Mouse (Mus musculus): ENCODE results near the gene Il12rb1.
A peak's percentile ranks its signal among the peaks of the same experiment; 100 is the strongest.
"Not testable (repeated sequence)": the region's sequence is repeated elsewhere in the genome, so short reads cannot be mapped to it uniquely, and the experiment has no call there.

Il12rb1 gene

DNA sequence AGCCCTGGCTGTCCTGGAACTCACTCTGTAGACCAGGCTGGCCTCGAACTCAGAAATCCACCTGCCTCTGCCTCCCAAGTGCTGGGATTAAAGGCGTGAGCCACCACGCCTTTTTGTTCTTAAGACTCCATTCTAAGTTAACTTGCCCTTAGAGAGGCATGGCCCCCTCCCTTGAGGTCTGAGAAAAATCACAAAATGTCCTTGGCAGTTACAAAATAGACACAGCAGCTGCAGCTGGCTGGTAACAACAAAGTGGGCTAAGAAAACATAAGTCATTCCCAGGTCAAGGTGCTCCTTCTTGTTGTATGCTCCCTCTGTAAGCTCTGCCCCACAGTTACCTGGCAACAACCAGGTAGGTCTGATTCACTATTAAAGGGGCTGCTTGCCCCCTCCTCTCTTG lies 14.3 kb downstream of the Il12rb1 start:
- not testable (repeated sequence) for DNase-seq (ENCODE audit: extremely low read depth, low read depth, low spot score)

DNA sequence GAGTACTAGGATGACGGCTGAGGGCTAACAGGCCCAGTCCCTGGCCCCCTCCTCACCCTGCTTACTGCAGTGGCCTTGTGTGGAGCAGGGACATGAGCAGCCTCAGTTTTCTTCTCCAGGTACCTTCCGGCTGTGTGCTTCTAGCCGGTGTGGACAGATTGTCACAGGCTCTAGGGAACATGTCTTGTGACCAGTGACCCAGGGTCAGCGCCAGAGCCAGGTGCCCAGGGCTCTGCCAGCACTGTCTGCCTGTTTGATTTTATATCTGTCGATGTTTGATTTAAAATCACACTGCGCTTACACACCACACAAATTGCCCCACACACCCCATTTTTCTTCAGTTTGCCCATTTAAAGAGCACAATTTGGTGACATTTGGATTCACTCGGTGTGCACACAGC lies 15.6 kb downstream of the Il12rb1 start:
- DNase-seq (ENCODE audit: extremely low read depth, low read depth, low spot score) = no peak

DNA sequence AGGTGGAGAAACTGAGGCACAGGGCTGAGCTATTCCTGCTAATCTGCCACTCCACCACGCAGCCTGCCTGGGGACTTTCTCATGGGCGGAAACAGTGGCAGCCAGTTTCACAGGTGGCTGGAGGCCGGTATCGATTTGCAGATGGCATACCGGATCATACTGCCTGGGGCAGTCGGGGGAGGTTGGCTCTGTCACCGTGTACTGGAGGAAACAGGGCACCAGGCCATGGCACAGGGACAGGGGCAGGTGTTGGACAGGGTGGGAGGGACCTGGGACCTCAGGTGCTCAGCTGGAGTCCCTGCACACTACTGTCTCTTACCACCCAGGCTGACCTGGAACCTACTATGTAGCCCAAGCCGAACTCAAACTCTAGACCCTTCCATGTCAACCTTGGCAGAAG lies 17.6 kb downstream of the Il12rb1 start:
- DNase-seq (ENCODE audit: extremely low read depth, low read depth, low spot score) = no peak

DNA sequence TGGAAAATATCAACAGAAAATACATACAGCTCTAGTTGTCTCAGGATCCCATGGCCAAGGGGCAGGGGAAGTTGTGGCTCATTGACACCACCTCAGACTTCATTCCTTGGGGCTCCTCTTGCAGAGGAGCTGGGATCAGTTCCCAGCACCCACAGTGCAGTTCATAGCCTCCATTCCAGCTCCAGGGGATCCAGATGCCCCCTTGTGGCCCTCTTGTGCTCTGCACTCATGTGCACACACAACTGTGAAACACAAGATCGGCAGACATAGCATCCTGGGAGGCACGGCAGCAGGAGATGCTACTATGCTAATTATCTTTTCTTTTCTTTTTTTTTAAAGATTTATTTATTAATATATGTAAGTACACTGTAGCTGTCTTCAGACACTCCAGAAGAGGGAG lies 18.8 kb downstream of the Il12rb1 start:
- DNase-seq (ENCODE audit: extremely low read depth, low read depth, low spot score) = no peak

DNA sequence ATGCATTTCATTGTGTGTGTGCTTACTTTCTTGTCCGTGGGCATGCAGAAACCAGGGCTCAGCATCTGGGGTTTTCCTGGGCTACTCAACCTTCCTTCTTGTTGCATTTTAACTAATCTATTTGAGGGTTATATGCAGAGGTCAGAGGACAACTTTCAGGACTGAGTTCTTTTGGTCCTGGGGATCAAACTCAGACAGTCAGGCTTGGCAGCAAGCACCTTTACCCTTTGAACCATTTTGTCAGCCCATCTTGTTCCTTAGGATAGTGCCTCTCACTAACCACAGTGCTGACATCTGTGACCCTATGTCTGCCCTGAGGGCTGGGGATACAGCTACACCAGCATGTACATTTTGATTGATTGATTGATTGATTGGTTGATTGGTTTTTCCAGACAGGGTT lies 19.5 kb downstream of the Il12rb1 start:
- DNase-seq (ENCODE audit: extremely low read depth, low read depth, low spot score) = no peak

DNA sequence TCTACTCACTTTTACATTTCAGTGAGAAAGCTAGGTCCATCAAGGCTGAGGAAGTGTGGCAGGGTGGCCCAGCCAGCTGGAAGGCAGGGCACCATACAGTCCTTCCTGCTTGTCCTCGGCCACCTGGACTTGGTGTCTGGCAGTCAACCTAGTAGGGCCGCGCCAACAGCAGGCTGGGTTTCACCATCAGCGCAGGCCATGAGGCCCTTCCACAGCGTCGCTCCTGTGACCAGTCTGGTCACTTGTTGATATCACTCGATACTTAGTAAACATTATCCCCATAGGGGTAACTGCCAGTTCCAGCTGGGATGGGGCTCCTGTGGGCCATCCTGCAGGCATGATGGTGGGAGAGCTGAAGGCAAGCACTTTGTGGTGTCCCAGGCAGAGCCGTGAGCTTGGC lies 23.3 kb downstream of the Il12rb1 start:
- no peak for DNase-seq (ENCODE audit: extremely low read depth, low read depth, low spot score)

DNA sequence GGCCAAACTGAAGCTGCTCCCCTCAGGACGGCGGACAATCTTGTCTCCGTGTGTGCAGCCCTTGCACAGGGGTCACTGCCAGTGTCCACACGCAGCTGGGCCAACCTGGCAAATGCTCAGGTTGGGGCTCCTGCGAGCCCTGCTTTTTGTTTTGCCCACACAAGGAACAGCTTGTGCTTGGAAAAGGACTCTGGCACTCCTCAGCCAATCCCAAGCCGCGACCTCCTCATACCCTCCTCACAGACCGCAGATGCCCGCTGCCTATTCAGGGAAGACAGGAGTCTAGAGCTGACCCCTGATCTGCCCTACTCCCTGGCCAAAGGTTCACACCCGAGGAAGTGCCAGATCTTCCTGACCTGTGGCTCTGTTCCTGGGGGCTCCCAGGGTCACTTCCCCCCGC lies 24.1 kb downstream of the Il12rb1 start:
- DNase-seq (ENCODE audit: extremely low read depth, low read depth, low spot score) = no peak

DNA sequence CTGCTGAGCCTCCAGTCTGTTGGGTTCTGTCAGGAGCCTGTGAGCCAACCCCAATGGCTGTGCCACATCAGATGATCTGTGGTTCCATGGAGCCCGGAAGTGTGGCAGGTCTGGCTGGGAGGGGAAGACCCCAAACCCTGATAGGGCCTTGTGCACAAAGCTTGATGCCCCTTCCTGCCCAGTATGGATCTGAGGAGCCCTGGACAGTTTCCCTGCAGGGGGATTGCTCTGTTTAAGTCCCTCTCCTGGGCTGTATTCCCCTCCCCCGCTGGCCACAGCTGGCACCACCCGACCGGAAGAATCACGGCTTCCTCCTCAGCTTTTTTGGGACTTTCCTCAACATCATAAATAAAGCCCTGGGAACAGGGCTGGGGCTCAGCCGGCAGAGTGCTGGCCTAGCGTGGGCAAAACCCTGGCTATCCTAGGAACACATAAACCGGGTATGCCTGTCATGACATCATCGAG lies 24.8 kb downstream of the Il12rb1 start:
- DNase-seq (ENCODE audit: extremely low read depth, low read depth, low spot score) = no peak

DNA sequence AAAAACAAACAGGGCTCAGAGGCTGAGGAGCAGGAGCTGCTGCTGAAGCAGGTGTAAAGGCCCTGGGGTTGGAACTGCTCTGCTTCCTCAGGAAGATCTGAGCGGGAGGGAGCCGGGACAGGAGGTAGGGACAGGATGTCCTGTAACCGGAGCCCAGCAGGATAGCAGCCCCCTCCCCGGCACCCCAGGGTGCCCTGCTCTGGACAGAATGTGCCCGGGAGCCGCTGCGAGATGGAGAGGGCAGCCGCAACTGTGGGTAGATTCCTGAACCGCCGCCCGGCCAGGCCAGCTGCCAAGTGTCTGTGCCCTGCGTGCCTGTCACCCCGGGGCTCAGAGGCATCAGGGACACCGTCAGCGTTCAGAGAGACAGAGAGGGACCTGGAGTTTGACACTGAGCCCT lies 25.3 kb downstream of the Il12rb1 start:
- no peak for DNase-seq (ENCODE audit: extremely low read depth, low read depth, low spot score)

DNA sequence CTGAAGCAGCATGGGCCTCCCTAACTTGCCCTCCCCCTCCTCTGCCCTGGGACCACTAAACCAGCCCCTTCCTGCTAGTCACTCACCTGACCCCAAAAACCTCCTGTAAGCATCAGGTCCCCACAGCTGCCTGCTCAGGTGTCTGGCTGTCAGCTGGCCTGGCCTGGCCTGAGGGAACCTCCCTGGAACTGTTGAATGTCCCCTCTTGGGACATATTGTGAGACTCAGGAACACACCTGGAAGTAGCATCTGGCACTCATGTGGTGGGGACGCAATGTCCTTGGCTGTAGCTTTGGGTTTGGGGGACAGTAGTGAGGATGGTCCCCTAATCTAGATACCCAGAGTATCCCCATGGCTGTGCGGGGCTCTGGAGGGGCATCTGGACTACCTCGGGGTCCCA lies 25.8 kb downstream of the Il12rb1 start:
- no peak for DNase-seq (ENCODE audit: extremely low read depth, low read depth, low spot score)

DNA sequence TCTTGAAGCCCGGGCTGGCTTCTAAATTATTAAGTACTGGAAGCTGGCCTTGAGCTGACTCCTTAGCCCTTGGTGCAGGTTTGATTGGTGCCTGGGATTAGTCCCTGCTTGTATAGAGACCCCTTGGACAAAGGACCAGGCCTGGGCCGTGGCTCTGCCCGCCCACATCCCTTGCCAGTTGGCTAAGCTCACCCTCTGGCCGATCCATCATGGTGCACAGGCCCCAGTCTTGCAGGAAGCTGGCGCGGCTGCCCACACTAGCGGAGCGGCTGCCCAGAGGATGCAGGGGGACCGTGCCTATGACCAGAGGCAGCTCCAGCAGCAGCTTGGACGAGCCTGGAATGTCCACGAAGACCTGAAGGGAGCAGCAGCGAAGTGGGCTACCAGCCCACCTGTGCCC lies 28.4 kb downstream of the Il12rb1 start:
- DNase-seq (ENCODE audit: extremely low read depth, low read depth, low spot score) = no peak

DNA sequence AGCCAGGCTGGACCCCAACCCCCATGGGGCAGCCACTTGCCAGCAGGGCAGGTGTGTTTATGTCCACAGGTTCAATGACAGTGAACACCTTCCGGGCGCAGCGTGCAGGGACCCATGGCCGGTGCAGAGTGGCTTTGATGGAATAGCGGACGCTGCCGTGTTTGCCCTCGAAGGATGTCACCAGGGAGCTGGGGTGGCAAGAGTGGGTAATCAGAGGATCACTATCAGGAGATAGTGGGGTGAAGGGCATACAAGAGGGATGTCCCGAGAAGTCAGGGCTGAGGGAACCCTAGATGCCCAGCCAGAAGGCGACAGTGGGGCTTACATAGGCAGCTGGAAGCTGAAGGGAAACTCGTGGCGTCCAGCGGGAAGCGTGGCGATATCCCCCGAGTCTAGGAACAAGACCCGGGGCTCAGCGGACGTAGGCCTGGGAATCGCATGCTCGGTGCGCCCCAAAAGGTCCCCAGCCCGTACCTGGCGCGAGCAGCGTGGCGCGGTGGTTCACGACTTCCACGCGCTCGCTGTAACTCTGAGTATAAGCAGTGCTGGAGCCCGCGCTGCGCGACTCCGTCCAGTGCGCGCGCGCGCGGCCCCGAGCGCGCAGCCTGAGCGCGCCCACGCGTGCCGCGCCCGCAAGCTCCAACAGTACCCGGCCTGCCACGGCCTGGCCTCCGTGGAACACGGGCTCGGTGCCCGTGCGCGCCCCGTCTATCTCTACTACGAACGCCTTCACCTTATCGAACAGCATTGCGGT lies 30.6 kb downstream of the Il12rb1 start:
- DNase-seq (ENCODE audit: extremely low read depth, low read depth, low spot score) = no peak

DNA sequence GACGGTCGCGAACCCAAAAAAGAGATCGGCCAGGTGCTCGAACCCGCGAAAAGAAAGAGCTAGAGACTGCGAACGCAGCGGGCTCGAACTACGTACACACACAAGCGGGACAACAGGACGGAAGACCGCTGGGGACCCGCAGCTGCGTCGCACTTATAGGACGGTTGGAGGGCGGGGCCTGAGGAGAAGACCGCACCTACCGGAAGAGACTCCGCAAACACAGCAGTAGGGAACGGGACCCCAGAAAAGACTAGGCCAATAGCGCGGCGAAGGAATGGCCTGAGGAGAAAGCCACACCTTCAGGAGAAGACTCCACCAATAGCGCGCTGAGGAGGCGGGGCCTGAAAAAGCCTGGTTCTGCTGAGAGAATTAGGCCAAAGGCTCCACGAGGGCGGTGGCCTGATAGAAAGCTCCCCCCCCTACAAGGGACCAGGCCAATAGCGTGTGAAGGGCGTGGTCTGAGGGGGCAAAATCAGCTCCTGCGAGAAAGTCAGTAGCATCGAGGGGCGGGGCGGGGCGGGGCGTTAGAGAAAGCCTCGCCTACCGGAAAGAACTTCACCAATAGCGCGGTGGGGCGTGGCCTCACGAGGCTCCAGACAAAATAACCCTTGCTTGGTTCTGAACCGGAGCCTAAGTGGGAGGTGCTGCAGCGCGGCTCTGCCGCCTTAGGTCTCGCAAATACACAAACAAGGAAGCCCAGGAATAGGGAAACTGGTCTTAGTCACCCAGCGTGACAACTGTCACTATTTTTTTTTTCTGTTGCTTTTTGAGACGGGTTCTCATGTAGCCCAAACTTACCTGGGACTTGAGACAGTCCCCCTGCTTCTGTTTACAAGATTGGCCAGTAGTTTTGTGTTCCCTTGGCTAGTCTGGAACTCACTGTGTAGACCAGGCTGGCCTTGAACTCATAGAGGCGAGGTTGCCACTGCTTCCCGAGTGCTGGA lies 31.4 kb downstream of the Il12rb1 start, which contains the start of gene Arrdc2:
Arrdc2 (minus strand) TSS at position 313 of the 944 bp plus-strand sequence.
- peak; percentile 98 for DNase-seq (ENCODE audit: extremely low read depth, low read depth, low spot score)

DNA sequence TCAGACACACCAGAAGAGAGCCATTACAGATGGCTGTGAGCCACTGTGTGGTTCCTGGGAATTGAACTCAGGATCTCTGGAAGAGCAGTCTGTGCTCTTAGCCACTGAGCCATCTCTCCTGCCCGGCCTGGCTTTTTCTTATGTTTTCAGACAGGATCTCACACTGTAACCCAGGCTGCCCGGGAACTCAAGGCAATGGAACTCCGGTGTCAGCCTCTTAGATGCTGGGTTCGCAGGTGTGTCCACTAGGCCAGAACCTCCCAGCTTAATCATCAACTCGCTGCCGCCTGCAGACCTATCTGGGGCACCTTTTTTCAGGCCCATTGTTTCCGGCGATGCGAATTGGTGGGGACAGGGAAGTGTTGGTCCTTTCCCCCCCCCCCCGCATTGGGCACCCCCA lies 32.3 kb downstream of the Il12rb1 start:
- no peak for DNase-seq (ENCODE audit: extremely low read depth, low read depth, low spot score)

DNA sequence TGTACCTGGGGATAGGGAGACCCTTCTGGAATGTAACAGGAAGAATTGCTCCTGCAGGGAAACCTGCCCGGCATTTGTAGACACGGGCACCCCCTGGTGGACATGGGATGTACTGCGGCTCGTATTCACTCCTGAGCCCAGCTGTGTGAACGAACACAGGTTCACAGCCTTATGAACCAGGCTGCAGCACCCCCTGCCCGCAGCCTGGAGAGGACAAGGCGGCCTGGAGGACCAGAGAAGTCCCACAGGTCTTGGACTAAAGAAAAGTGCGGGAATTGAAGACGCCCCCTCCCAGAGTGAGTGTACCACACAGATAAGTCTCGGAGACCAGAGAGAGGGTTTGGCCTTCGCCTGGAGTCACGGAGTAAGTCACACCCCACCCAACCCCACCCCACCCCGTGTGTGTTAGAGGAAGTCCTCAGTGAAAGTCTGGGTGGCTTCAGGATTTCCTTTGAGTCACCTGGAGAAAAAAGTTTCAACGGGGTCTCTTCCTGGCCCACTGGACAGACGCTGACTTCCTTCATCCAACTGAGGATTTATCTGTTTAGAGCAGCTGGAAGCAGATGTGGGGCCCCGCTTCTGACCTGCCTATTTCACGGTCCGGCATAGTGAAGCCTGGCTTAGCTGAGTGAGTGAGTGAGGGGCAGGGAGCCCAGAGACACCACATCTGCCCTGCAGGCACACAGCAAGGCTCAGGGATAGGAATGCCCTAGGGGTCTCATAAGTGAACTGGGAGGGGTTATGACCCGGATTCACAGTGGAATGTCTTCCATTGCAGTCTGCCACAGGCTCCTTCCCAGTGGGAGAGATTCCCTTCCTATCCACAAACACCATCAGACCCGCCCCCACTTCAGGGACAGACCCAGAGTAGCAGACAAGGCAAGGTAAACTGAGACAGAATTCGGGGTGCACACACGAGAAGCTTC lies 33.2 kb downstream of the Il12rb1 start:
- DNase-seq (ENCODE audit: extremely low read depth, low read depth, low spot score) = no peak

DNA sequence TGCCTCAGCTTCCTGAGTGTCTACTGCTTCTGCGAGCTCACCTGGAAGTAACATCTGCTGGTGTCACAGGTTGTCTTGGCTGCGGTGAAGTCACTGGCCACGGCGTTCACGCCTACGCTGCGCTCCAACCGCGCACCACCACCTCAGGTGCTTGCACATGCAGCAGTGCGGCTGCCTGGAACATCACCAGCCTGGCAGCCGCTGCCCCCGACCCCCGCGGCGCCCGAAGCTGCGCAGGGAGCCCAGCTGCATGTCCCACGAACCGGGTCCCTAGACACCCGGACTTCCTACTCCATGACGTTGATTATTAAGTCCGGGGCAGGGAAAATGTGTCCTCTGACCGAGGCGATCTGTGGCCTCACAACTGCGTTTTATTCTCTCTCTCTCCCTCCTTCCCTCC lies 34.2 kb downstream of the Il12rb1 start:
- DNase-seq (ENCODE audit: extremely low read depth, low read depth, low spot score) = no peak

DNA sequence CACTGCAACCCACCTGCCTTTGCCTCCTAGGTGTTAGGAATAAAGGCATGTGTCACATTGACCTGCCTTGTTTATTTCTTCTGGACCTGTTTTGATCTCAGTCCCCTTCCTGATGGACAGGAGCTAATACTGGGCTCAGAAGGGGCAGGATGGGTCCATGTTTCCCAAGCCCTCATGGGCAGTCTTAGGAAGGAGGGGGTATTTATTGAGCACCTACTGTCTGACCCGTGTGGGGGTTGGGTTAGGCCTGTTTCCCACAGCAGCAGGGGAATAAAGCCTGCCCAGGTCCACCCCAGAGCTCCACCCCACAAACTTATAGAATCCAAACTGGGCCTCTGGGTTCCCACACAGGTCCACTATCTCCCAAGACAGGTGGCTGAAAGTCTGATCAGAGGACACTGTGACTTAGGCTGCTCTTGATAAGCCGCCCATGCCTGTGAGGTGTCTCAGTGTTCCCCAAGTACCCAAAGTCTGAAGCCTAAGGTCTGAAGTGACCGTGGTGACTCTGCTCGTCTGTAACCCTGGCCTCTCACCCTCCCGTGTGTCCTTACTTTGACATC lies 35.0 kb downstream of the Il12rb1 start:
- DNase-seq (ENCODE audit: extremely low read depth, low read depth, low spot score) = no peak

DNA sequence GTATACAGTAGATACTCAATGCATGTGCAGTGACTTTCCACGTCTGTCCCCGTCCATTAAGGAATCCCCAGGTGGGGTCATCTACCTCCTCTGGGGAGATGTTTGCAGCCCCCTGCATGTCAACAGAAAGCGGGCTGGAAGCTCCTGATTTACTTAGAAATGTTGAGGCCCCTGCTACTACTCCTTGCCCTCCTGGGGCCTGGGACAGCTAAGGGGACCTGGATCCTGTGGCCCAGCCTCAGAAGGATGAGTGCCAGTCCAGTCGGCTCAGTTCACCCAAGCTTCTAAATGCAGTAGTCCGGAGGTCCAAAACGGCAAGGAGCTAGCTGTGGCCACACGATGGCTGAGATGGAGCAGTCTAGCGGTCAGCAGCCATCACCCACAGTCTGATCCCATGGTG lies 35.7 kb downstream of the Il12rb1 start:
- no peak for DNase-seq (ENCODE audit: extremely low read depth, low read depth, low spot score)

DNA sequence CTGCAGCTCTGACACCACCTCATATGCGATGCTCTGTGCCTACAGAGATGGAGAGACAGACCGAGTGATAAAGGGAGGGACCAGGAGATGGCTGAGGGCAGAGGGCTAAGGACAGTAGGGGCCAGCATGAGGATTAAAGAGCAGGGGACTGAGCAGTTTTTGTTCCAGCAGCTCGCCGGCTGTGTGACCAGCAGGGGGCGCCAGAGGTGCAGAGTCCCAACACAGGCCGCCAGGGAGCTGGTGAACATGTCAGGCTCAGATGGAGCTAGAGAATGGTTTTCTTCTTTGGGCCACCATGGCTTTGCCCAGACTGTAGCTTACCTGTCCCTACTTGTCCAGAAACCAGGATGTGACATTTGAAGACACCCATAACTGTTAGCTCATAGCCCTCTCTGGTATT lies 36.3 kb downstream of the Il12rb1 start:
- DNase-seq (ENCODE audit: extremely low read depth, low read depth, low spot score) = no peak

DNA sequence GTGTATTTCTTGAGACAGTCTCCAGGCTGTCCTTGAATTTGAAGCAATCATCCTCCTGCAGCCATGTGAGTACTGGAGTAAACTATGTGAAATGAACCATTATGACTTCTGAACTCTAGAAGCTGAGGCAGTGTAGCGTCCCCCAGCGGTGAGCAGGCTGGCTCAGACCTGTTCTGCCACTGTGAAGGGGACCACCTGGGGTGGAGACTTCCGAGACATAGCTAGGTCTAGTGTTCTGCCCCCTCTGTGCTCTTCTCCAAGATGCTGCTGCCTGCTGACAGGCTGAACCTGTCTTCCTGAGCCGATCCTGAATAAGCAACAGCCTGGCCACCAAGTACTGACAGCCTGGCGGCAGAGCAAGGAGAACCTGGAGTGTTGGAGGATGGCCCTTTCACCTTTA lies 36.9 kb downstream of the Il12rb1 start:
- no peak for DNase-seq (ENCODE audit: extremely low read depth, low read depth, low spot score)
